Mouse (Mus musculus): Measurements from ENCODE around the gene Wnk4.
"Not testable (repeated sequence)": the region's sequence is repeated elsewhere in the genome, so short reads cannot be mapped to it uniquely, and the experiment has no call there.

Wnk4 gene

DNA sequence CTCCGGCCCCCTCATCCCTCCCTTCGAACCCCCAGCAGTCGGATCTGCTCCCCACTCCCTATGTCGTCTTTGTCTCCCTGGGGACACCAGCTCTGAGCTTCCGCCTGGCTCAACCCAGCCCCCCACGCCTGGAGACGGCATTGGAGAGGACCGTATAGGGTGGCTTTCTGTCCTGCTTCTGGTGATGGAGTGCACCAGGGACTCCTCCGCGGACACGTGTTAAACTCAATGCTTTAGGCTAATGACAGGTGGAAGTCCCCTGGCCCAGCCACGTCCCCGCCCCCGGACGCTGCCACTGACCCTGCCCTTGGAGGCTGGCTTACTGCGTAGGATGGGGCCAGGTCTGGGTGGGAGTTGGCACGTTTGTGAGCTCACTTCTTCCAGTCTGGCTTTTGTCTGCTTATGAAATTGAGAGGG lies 56.1 kb downstream of the Wnk4 start:
- no peak for DNase-seq (ENCODE audit: low read depth, low spot score)

GRCm38 (mm10) chr11:101323609-101324008 lies 63.2 kb downstream of the Wnk4 start:
- peak; percentile 62 for DNase-seq (ENCODE audit: low read depth, low spot score)

GRCm38 (mm10) chr11:101324763-101325162 lies 64.4 kb downstream of the Wnk4 start, which contains the start of gene Aoc2:
TSS of gene Aoc2 (plus strand) at chr11:101325063.
- DNase-seq (ENCODE audit: low read depth, low spot score): no peak

- not testable (repeated sequence) for DNase-seq (ENCODE audit: low read depth, low spot score)
These were observed 64.8 kb downstream of the Wnk4 start for GRCm38 (mm10) chr11:101325201-101325600.

DNA sequence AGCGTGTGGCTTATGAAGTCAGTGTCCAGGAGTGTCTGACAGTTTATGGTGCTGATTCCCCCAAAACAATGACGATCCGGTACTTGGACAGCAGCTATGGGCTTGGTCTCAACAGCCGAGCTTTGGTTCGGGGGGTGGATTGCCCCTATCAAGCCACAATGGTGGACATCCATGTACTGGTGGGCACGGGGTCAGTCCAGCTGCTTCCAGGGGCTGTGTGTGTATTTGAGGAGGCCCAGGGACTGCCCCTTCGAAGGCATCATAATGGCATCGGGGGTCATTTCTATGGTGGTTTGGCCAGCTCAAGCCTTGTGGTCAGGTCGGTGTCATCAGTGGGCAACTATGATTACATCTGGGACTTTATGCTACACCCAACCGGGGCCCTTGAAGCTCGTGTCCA lies 65.8 kb downstream of the Wnk4 start:
- DNase-seq (ENCODE audit: low read depth, low spot score): no peak

Data from forelimb bud, embryonic 11.5 days (tissue).